Mouse (Mus musculus): ENCODE data around the gene Ces1b. TPM values are rescaled to one million over a fixed set of nuclear protein-coding genes. Genes with fewer than 3 reads are reported as not detected.
A peak's percentile ranks its signal among the peaks of the same experiment; 100 is the strongest.

The Ces1b gene
- total RNA-seq, 2 experiments from 2014 or later: not detected

- DNase-seq (ENCODE audit: low spot score in 2 of 2): peak; percentile 86 to 90
These were observed 68.4 kb downstream of the Ces1b start for GRCm38 (mm10) chr8:93011439-93011838.

- peak in 1 of 2 experiments; percentile 39 for DNase-seq (ENCODE audit: low spot score in 2 of 2)
These were observed 69.5 kb downstream of the Ces1b start for GRCm38 (mm10) chr8:93010286-93010685.

Other genes starting within 250 kb of the Ces1b start
- gene Lpcat2, start 224.7 kb downstream of the Ces1b start, total RNA-seq (2021): 10 to 100 TPM in 1 of 2 experiments, 1 to 10 TPM in 1; 8.6 to 12.2 TPM
- gene Capns2, start 178.6 kb downstream of the Ces1b start, total RNA-seq (2021): 1 to 10 TPM; 1.1 to 1.4 TPM
- under 1 TPM; 0.16 to 0.24 TPM for gene Slc6a2, start 119.9 kb downstream of the Ces1b start, total RNA-seq (2021)
- not detected for gene Ces1a, start 31.8 kb downstream of the Ces1b start, total RNA-seq (2021)
- gene Ces1c, start 51.3 kb upstream of the Ces1b start, total RNA-seq (2021): not detected
- not detected for gene Ces1d, start 117.8 kb upstream of the Ces1b start, total RNA-seq (2021)
- not detected for gene Ces1e, start 149.6 kb upstream of the Ces1b start, total RNA-seq (2021)
- gene Ces1f, start 199.7 kb upstream of the Ces1b start, total RNA-seq (2021): not detected